Mouse (Mus musculus): Measurements from ENCODE around the gene Fut9. TPM values are rescaled to one million over a fixed set of nuclear protein-coding genes. Genes with fewer than 3 reads are reported as not detected.

Gene Fut9
- polyA plus RNA-seq, 1 experiment, result 0.02 TPM

DNA sequence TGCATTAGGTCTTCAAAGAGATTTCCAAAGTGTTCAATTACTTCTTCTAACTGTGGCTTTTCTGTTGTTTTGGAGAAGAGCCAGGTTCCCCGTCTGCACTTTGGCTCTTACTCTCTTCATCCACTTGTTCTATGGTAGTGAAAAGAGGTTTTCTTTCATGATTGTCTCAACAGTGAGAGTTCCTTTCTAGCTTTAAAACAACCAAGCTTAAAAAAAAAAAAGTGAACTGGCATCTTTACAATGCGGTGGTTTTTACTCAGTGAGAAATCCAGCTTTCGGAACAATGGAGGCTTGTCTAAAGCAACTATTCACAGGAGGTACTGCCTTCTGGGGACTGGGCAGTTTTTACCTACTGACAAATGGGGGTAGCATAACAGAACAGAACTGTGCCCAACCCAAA is 31.4 kb downstream of the Fut9 start:
- no peaks in the 10 kb centered on the region for H3K4me1 ChIP-seq (ENCODE audit: control insufficient read depth, insufficient read depth, low read length)
- no peak for DNase-seq
- no peak overlapping the region for H3K4me3 ChIP-seq (replicated peaks; ENCODE audit: extremely low read depth, low read depth, low read length)
- TF ChIP-seq POLR2A (IDR thresholded peaks at IDR 0.05; ENCODE audit: borderline replicate concordance, extremely low read depth, low read depth, low read length) (no peak), CTCF (IDR thresholded peaks at IDR 0.05; ENCODE audit: insufficient read depth, low read length) (no peak)
- WGBS, result 55% methylated on average over 3 of the region's 3 CpGs

GRCm38 (mm10) chr4:25763091-25763490 is 37.0 kb downstream of the Fut9 start:
- Histone ChIP-seq H3K4me1 (ENCODE audit: control insufficient read depth, insufficient read depth, low read length) (no peaks in the 10 kb centered on the region), H3K4me3 (replicated peaks; ENCODE audit: extremely low read depth, low read depth, low read length) (no peak overlapping the region)
- TF ChIP-seq POLR2A (IDR thresholded peaks at IDR 0.05; ENCODE audit: borderline replicate concordance, extremely low read depth, low read depth, low read length), result no peak
- no peak for TF ChIP-seq CTCF (IDR thresholded peaks at IDR 0.05; ENCODE audit: insufficient read depth, low read length)
- no peak for DNase-seq

GRCm38 (mm10) chr4:25757909-25758548 is 42.0 kb downstream of the Fut9 start:
- 81% methylated on average over 4 of the region's 5 CpGs for WGBS
- no peak for TF ChIP-seq CTCF (IDR thresholded peaks at IDR 0.05; ENCODE audit: insufficient read depth, low read length)
- TF ChIP-seq POLR2A (IDR thresholded peaks at IDR 0.05; ENCODE audit: borderline replicate concordance, extremely low read depth, low read depth, low read length), result no peak
- H3K4me3 ChIP-seq (replicated peaks; ENCODE audit: extremely low read depth, low read depth, low read length), result no peak overlapping the region

DNA sequence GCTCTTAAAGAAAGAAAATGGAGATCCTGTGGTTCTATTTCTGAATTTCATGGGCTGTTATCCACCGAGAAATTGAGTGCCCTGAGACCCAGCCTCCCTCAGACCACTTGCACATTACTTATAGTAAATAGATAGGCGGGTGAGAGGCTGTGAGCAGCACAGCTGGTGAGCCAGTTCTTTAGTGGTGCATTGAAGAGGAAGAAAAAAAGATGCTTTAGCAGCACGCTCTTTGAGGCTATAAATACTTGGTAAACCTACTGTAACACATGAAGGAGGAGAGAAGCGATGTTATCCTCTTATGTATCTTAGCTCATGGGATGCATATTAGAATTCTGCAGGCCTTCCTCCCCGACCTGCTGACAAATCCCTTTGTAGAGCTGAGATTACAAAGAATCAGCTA is 58.5 kb downstream of the Fut9 start:
- Histone ChIP-seq H3K4me3 (replicated peaks; ENCODE audit: extremely low read depth, low read depth, low read length) (no peak overlapping the region), H3K4me1 (ENCODE audit: control insufficient read depth, insufficient read depth, low read length) (no peaks in the 10 kb centered on the region)
- 66% methylated on average over 5 of the region's 5 CpGs for WGBS
- TF ChIP-seq CTCF (IDR thresholded peaks at IDR 0.05; ENCODE audit: insufficient read depth, low read length) (no peak), POLR2A (IDR thresholded peaks at IDR 0.05; ENCODE audit: borderline replicate concordance, extremely low read depth, low read depth, low read length) (no peak)
- DNase-seq, result no peak

More at GRCm38 (mm10) chr4:25757909-25758548, 42.0 kb downstream of the Fut9 start:
- no peaks in the 10 kb centered on the region for H3K4me1 ChIP-seq (ENCODE audit: control insufficient read depth, insufficient read depth, low read length)
- no peak for DNase-seq

GRCm38 (mm10) chr4:25738782-25739181 is 61.3 kb downstream of the Fut9 start:
- Histone ChIP-seq H3K4me1 (ENCODE audit: control insufficient read depth, insufficient read depth, low read length) (no peaks in the 10 kb centered on the region), H3K4me3 (replicated peaks; ENCODE audit: extremely low read depth, low read depth, low read length) (no peak overlapping the region)
- no peak for TF ChIP-seq CTCF (IDR thresholded peaks at IDR 0.05; ENCODE audit: insufficient read depth, low read length)
- TF ChIP-seq POLR2A (IDR thresholded peaks at IDR 0.05; ENCODE audit: borderline replicate concordance, extremely low read depth, low read depth, low read length), result no peak
- DNase-seq, result no peak
- 73% methylated on average over 4 of the region's 4 CpGs for WGBS

DNA sequence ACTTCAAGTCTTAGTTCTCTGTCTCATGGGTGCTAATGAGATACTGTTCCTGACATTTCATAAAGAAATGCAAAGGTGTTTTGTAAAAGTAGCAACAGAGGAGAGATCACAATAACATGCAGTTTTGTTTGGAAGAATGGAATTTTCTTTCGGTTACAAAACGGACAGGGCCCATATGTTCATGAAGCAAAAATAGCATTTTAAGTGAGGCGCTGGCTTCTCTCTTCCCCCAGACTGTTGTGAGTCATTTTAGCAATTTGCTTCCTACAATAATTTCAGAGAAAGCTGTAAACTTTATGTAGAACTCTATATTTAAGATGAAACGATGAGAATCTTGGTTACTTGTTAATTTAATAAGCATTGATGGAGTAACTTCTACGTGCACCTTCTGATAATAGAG is 78.5 kb downstream of the Fut9 start:
- TF ChIP-seq POLR2A (IDR thresholded peaks at IDR 0.05; ENCODE audit: borderline replicate concordance, extremely low read depth, low read depth, low read length) (no peak), CTCF (IDR thresholded peaks at IDR 0.05; ENCODE audit: insufficient read depth, low read length) (no peak)
- Histone ChIP-seq H3K4me1 (ENCODE audit: control insufficient read depth, insufficient read depth, low read length) (no peaks in the 10 kb centered on the region), H3K4me3 (replicated peaks; ENCODE audit: extremely low read depth, low read depth, low read length) (no peak overlapping the region)
- no peak for DNase-seq
- WGBS, result 77% methylated on average over 5 of the region's 5 CpGs

GRCm38 (mm10) chr4:25713907-25714306 is 86.1 kb downstream of the Fut9 start:
- H3K4me1 ChIP-seq (ENCODE audit: control insufficient read depth, insufficient read depth, low read length), result no peaks in the 10 kb centered on the region
- no peak overlapping the region for H3K4me3 ChIP-seq (replicated peaks; ENCODE audit: extremely low read depth, low read depth, low read length)
- 72% methylated on average over 2 of the region's 2 CpGs for WGBS
- no peak for DNase-seq
- TF ChIP-seq POLR2A (IDR thresholded peaks at IDR 0.05; ENCODE audit: borderline replicate concordance, extremely low read depth, low read depth, low read length) (no peak), CTCF (IDR thresholded peaks at IDR 0.05; ENCODE audit: insufficient read depth, low read length) (no peak)

GRCm38 (mm10) chr4:25684976-25685375 is 115.1 kb downstream of the Fut9 start:
- no peak for DNase-seq
- TF ChIP-seq POLR2A (IDR thresholded peaks at IDR 0.05; ENCODE audit: borderline replicate concordance, extremely low read depth, low read depth, low read length), result no peak
- TF ChIP-seq CTCF (IDR thresholded peaks at IDR 0.05; ENCODE audit: insufficient read depth, low read length), result no peak
- Histone ChIP-seq H3K4me1 (ENCODE audit: control insufficient read depth, insufficient read depth, low read length) (no peaks in the 10 kb centered on the region), H3K4me3 (replicated peaks; ENCODE audit: extremely low read depth, low read depth, low read length) (no peak overlapping the region)
- 83% methylated on average over 3 of the region's 3 CpGs for WGBS

DNA sequence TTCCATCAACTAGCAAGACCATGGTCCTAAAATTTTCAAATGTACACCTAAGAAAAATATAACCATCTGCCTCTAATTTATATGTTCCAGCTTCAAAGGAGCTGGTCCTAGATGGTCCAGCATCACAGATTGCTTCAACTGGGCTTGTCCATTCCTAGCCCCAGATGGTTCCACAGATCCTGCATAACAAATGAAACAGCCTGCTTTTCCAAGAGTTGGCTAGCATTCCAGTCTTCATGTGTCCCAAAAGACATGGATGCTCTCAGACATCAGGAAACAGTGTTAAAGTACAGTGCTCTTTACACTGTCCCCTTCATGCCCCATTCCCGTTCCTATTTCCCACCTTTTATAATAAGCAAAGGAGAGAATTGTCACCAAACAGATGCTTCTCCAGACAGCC is 135.8 kb downstream of the Fut9 start:
- no peak for DNase-seq
- no peak overlapping the region for H3K4me3 ChIP-seq (replicated peaks; ENCODE audit: extremely low read depth, low read depth, low read length)
- TF ChIP-seq CTCF (IDR thresholded peaks at IDR 0.05; ENCODE audit: insufficient read depth, low read length) (no peak), POLR2A (IDR thresholded peaks at IDR 0.05; ENCODE audit: borderline replicate concordance, extremely low read depth, low read depth, low read length) (no peak)
- WGBS, result 64% methylated on average over 1 of the region's 1 CpGs
- H3K4me1 ChIP-seq (ENCODE audit: control insufficient read depth, insufficient read depth, low read length), result no peaks in the 10 kb centered on the region

- WGBS, result 69% methylated on average over 3 of the region's 3 CpGs
- Histone ChIP-seq H3K4me1 (ENCODE audit: control insufficient read depth, insufficient read depth, low read length) (no peaks in the 10 kb centered on the region), H3K4me3 (replicated peaks; ENCODE audit: extremely low read depth, low read depth, low read length) (no peak overlapping the region)
- TF ChIP-seq POLR2A (IDR thresholded peaks at IDR 0.05; ENCODE audit: borderline replicate concordance, extremely low read depth, low read depth, low read length) (no peak), CTCF (IDR thresholded peaks at IDR 0.05; ENCODE audit: insufficient read depth, low read length) (no peak)
- DNase-seq, result no peak
Measured at GRCm38 (mm10) chr4:25661204-25661727, 138.8 kb downstream of the Fut9 start.
